Mouse (Mus musculus): ENCODE measurements around the gene Nhsl2.
"Not testable (repeated sequence)": the region's sequence is repeated elsewhere in the genome, so short reads cannot be mapped to it uniquely, and the experiment has no call there.

Nhsl2 gene

GRCm38 (mm10) chrX:102085798-102086443 lies 236.7 kb downstream of the Nhsl2 start:
- DNase-seq (ENCODE audit: low spot score) = no peak

DNA sequence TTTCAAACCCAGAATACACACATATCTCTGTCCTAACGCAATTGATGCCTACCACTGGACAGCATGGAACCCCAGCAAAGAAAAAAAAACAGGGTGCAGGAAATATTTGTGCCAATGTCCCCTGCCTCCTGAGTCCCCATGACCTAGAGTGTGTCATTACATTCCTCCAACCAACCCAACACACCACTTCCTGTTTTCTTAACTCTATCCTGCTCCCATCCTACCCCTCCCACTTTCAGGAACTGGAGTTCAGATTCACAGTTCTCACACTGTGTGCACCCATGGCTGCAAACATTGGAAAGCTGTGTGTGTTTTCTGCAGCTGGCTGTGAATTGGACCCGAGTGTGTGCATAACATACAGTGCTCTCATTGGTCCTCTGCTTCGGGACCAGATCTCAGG lies 241.4 kb downstream of the Nhsl2 start:
- no peak for DNase-seq (ENCODE audit: low spot score)

DNA sequence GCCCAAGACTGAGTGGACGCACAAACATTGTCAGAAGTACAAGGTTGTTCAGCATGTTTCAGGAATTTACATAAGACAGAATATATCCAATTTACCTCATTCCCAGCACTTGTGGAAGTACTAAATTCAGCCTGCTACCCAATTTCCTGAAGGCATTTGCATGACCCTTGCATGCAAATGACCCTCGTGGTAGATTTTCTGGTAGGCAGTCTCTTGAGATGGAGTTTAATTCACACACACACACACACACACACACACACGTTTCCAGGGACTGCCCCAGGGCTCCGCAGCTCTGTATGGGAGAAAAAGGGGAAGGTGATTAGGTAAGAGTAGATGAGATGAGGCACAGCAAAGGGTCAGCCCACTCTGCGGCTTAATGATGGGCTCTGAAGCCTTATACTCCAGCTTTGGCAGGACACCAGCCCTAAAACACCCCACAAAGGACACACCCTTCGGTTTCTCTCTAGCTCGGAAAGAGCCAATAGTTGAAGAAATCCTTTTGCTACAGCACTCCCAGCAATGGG lies 245.3 kb downstream of the Nhsl2 start:
- no peak for DNase-seq (ENCODE audit: low spot score)

DNA sequence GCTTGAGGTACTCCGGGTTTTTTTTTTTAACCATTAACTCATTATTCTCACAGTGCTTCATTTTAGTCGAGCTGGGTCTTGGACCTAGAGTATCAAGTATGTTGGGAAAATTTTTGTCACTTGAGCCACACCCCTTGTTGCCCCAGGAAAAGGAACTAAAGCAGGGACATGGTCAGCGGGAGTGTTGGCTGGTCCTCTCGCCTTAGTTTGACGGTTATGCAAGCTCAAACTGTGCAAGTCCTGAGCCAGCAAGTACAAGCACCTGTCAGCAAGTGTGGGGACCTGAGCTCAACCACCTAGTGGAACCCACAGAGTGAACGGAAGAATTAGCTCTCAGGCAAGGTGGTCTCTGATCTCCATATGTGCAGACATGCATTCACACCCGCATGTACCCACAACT lies 252.7 kb downstream of the Nhsl2 start:
- no peak for DNase-seq (ENCODE audit: low spot score)

DNA sequence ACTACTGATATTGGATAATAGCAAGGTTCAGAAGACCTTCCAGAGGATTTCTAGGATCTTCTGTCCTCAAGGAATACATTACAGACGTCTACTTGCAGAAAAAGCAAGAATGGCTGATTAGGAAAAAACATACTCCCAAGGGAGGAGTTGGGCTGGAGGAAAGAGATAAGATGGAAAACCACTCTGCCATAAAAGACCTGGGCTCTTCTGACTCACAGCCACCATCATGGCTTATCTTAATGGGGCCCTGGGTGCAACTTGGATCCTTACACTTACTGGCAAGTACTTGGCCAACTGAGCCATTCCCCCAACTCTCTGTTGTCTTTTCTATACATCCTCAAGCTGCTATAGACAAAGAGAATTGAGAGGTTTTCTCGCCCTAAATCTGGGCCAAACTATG lies 254.6 kb downstream of the Nhsl2 start:
- DNase-seq (ENCODE audit: low spot score) = not testable (repeated sequence)

GRCm38 (mm10) chrX:102109349-102109748 lies 260.2 kb downstream of the Nhsl2 start:
- not testable (repeated sequence) for DNase-seq (ENCODE audit: low spot score)

GRCm38 (mm10) chrX:102115676-102116075 lies 266.5 kb downstream of the Nhsl2 start:
- no peak for DNase-seq (ENCODE audit: low spot score)

GRCm38 (mm10) chrX:102119042-102119864 lies 270.1 kb downstream of the Nhsl2 start, which contains the start of gene Pin4:
TSS of gene Pin4 (plus strand) at chrX:102119447.
- peak; percentile 91 for DNase-seq (ENCODE audit: low spot score)

DNA sequence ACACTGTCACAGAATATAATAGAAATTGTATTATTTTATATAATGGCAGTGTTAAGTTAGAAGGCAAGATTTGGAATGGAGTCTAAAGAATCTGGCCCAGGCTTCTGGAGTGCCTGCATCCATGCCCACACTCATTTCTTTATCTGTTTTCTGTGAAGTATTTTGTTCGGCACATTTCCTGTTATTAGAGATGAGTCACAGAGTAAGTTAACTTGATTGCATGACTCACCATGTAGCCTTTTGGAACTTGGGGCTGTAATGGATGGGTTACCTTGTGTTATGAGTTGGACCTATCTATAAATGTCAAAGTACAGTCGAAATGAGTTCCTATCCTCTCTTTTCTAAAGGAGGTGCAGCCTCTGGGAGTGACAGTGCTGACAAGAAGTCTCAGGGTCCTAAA lies 272.1 kb downstream of the Nhsl2 start:
- no peak for DNase-seq (ENCODE audit: low spot score)

DNA sequence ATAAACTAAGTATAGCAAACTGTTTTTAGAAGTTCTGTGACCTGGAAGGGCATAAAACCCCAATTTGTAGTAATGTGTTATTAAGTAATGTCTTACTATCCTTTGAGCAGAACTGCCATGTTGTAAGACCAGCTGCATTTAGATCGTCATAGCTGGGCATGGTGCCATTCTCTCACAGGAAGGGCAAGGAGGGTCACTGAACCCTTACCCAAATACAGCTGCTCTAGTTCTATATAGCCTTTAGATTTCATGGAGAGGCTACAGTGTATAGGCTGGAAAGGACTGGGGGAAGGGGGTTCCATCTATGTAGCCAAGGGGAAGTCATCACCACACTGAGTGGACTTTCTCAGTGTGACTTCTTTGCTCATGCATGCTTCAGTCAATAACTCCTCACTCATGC lies 292.0 kb downstream of the Nhsl2 start:
- no peak for DNase-seq (ENCODE audit: low spot score)
